Mouse (Mus musculus): ENCODE measurements around the gene Carns1.

DNA sequence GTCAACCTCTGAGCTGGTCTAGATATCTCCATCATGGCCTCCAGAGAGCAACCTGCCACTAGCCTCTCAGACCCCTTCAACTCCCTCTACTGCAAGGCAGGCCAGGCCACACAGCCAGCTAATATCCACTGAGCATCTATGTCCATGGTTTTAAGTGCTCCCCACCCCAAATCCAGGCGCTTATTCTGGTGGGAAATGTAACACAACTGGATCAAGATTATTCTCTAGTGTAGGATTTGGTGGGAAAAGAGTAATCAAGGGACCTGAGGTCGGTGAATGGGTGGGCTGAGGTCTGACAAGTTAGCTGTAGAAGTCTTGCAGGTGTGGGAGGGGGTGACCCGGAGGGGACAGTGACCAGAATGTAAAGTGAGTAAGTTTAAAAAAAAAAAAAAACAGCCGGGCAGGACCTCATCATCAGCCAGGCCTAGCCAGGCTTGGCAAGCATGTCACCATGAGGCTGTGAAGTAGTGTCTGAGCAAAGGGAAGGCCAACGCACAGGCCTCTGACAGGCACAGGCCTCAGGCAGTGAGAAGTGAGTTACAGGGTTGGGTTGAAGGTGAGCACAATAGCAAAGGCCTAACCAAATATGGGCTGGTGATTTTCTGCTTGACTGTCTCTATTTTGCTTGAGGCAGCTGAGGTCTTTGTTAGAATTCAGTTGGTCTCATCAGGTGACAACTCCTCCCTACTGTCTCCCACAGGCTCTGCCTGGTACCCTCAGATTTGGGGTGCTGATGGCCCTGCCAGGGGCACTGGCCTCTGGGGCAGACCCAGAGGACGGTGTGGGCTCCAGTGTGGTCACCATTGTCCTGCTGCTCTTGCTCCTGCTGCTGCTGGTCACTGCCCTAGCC is 19.8 kb downstream of the Carns1 start:
- TF ChIP-seq POLR2A (IDR thresholded peaks at IDR 0.05; ENCODE audit: extremely low read depth, insufficient read depth, low read length) = no peak
- TF ChIP-seq CTCF (IDR thresholded peaks at IDR 0.05; ENCODE audit: extremely low read depth, insufficient read depth, low read length) = no peak
